Mouse (Mus musculus) bone marrow macrophage, adult 2 months (primary cell): ENCODE data around the gene Tm6sf1. TPM values are rescaled to one million over a fixed set of nuclear protein-coding genes. Genes with fewer than 3 reads are reported as not detected.

ENCODE experiments used
- H3K27ac ChIP-seq: 2 replicates; pipeline ENCODE4 v1.5.1; 2012; ENCODE audit warnings: low read depth, low read length; ENCODE audit not compliant: insufficient read depth
- H3K4me1 ChIP-seq: 2 replicates; pipeline ENCODE4 v1.6.1; 2012; ENCODE audit warnings: low read length; ENCODE audit not compliant: control insufficient read depth, insufficient read depth
- H3K4me3 ChIP-seq: 2 replicates; pipeline ENCODE4 v1.5.1; 2012; ENCODE audit warnings: mild to moderate bottlenecking, low read length, moderate library complexity; ENCODE audit not compliant: insufficient read depth
- CTCF ChIP-seq: IDR thresholded peaks from 2 replicates; pipeline ENCODE4 v1.5.1; 2012; ENCODE audit warnings: low read depth, mild to moderate bottlenecking, low read length, moderate library complexity
- POLR2A ChIP-seq: IDR thresholded peaks from 2 replicates; pipeline ENCODE4 v1.6.1; 2012; ENCODE audit warnings: mild to moderate bottlenecking, low read depth, low read length, borderline replicate concordance
- polyA plus RNA-seq: library from polyadenylated mRNA; stranded (reverse); fragments of >200 nt; gene quantifications from 2 replicates; pipeline ENCODE4 v1.2.4, GENCODE M21; 2012; ENCODE audit not compliant: missing spikeins, insufficient read depth, insufficient read length

Gene Tm6sf1
- polyA plus RNA-seq, 1 experiment: 248 TPM

GRCm38 (mm10) chr7:81861461-81861860 is 2.7 kb downstream of the Tm6sf1 start:
- H3K4me1 ChIP-seq: peaks cover 34% of the 10 kb centered on the region
- peak overlapping the region; percentile 53 for H3K4me3 ChIP-seq
- H3K27ac ChIP-seq: peak overlapping the region; percentile 86
- TF ChIP-seq CTCF: no peak
- TF ChIP-seq POLR2A: no peak

GRCm38 (mm10) chr7:81861921-81862320 is 3.1 kb downstream of the Tm6sf1 start:
- H3K4me1 ChIP-seq: peaks cover 33% of the 10 kb centered on the region
- H3K4me3 ChIP-seq: no peak overlapping the region

GRCm38 (mm10) chr7:81862587-81863583 is 4.1 kb downstream of the Tm6sf1 start:
- H3K4me3 ChIP-seq: peak overlapping the region; percentile 47
- peaks cover 33% of the 10 kb centered on the region for H3K4me1 ChIP-seq
- TF ChIP-seq POLR2A (no peak), CTCF (no peak; the same call in 1 of the 2 replicates)
- peak overlapping the region; percentile 79 for H3K27ac ChIP-seq

More at GRCm38 (mm10) chr7:81861921-81862320, 3.1 kb downstream of the Tm6sf1 start:
- no peak overlapping the region; the same call in 1 of the 2 replicates for H3K27ac ChIP-seq
- TF ChIP-seq CTCF (no peak), POLR2A (no peak)

- peaks cover 33% of the 10 kb centered on the region for H3K4me1 ChIP-seq
- no peak overlapping the region for H3K27ac ChIP-seq
- no peak overlapping the region for H3K4me3 ChIP-seq
- TF ChIP-seq CTCF: no peak
- no peak for TF ChIP-seq POLR2A
Measured at GRCm38 (mm10) chr7:81864552-81864951, 5.8 kb downstream of the Tm6sf1 start.

- H3K4me3 ChIP-seq: no peak overlapping the region
- H3K27ac ChIP-seq: no peak overlapping the region
- peaks cover 33% of the 10 kb centered on the region for H3K4me1 ChIP-seq
- TF ChIP-seq CTCF (no peak), POLR2A (no peak)
Measured at GRCm38 (mm10) chr7:81865937-81866336, 7.1 kb downstream of the Tm6sf1 start.

GRCm38 (mm10) chr7:81867231-81867930 is 8.6 kb downstream of the Tm6sf1 start:
- no peak overlapping the region for H3K4me3 ChIP-seq
- no peak for TF ChIP-seq POLR2A
- no peak for TF ChIP-seq CTCF
- no peak overlapping the region for H3K27ac ChIP-seq
- H3K4me1 ChIP-seq: peaks cover 20% of the 10 kb centered on the region

- TF ChIP-seq CTCF (peak; percentile 56; the same call in 1 of the 2 replicates), POLR2A (no peak)
- Histone ChIP-seq H3K27ac (no peak overlapping the region), H3K4me1 (peaks cover 13% of the 10 kb centered on the region), H3K4me3 (no peak overlapping the region)
Measured at GRCm38 (mm10) chr7:81868158-81868557, 9.4 kb downstream of the Tm6sf1 start.

GRCm38 (mm10) chr7:81872493-81873013 is 13.8 kb downstream of the Tm6sf1 start:
- no peak overlapping the region for H3K27ac ChIP-seq
- no peak overlapping the region for H3K4me3 ChIP-seq
- TF ChIP-seq POLR2A: no peak
- no peak for TF ChIP-seq CTCF
- H3K4me1 ChIP-seq: peaks cover 3% of the 10 kb centered on the region; the same call in 1 of the 2 replicates

- H3K27ac ChIP-seq: no peak overlapping the region
- TF ChIP-seq POLR2A: no peak
- no peak for TF ChIP-seq CTCF
- H3K4me1 ChIP-seq: peaks cover 3% of the 10 kb centered on the region; the same call in 1 of the 2 replicates
- H3K4me3 ChIP-seq: no peak overlapping the region
Measured at GRCm38 (mm10) chr7:81873807-81874206, 15.0 kb downstream of the Tm6sf1 start.

- Histone ChIP-seq H3K27ac (no peak overlapping the region), H3K4me1 (no peaks in the 10 kb centered on the region), H3K4me3 (no peak overlapping the region)
- no peak for TF ChIP-seq CTCF
- TF ChIP-seq POLR2A: no peak
Measured at GRCm38 (mm10) chr7:81874636-81875035, 15.8 kb downstream of the Tm6sf1 start.
